8 mouse cellular contexts compared by ENCODE assay signal in the genomic region with DNA sequence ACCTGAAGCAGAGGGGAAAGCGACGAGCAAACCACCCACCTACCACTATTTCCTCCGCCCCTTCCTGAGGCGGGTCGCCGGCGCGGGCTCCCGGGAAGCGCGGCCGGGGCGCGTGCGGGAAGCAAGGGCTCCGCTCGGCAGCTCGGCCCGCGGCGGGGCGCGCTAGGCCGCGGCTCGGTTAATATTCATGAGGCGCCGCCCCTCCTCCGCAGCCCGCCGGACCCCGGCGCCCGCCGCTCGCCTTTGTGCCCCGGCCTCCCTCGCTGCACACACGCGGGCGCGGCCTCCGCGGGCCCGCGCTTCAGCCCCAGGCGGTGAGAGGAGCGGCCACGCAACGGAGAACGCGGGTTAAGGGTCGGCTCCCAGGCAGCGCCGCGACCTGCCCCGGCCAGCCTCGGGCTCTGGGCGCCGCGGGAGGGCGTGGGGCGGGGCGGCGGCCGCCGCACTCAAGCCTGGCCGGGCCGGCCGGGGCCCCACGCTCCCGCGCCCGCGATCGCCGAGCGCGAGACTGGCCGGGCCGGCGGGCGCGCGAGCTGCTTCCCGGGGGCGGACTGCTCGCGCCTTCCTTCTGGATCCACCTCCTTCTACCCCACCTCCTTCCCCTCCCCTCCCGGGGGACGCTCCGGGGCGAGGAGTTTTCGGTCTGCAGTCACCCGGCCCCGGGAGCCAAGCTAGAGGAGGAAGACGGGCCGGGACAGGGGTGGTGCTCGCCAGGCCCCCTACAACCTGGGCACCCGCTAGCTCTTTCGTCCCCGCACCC. TPM values are rescaled to one million over a fixed set of nuclear protein-coding genes. Genes with fewer than 3 reads are reported as not detected.
DNase-seq lines count a peak whose midpoint lies in the region; ATAC-seq and TF ChIP-seq lines count a peak whose summit lies in the region.

A gene (minus strand): TSS at position 441 of the 760 bp plus-strand sequence.

- under 1% methylated on average over 92 of the region's 102 CpGs for WGBS in heart, embryonic 10.5 days
- under 1% methylated on average over 65 of the region's 102 CpGs for WGBS in kidney, embryonic 14.5 days
- under 1% methylated on average over 30 of the region's 102 CpGs for WGBS in midbrain, postnatal 0 days

- no peaks in the 10 kb centered on the region for H3K36me3 ChIP-seq in heart, embryonic 10.5 days
- no peaks in the 10 kb centered on the region for H3K36me3 ChIP-seq in kidney, embryonic 14.5 days (ENCODE audit: control insufficient read depth, insufficient read depth, low read length)
- no peaks in the 10 kb centered on the region for H3K36me3 ChIP-seq in midbrain, postnatal 0 days (ENCODE audit: insufficient read depth, low read length)

- no peaks in the 10 kb centered on the region for H3K27me3 ChIP-seq in heart, embryonic 10.5 days (ENCODE audit: insufficient read depth, poor library complexity, severe bottlenecking)
- H3K27me3 ChIP-seq in kidney, embryonic 14.5 days (ENCODE audit: control insufficient read depth, insufficient read depth, low read length) = no peaks in the 10 kb centered on the region
- no peaks in the 10 kb centered on the region for H3K27me3 ChIP-seq in midbrain, postnatal 0 days (ENCODE audit: insufficient read depth, low read length)

- no peak for ATAC-seq in erythroblast, adult 5-6 weeks (replicated peaks; ENCODE audit: low FRiP score, poor library complexity, severe bottlenecking)
- peak; percentile 76 for ATAC-seq in kidney, embryonic 14.5 days (ENCODE audit: low FRiP score, low TSS enrichment)
- ATAC-seq in midbrain, postnatal 0 days (ENCODE audit: low FRiP score) = peak; percentile 67

- H3K4me1 ChIP-seq in heart, embryonic 10.5 days = peaks cover 27% of the 10 kb centered on the region
- H3K4me1 ChIP-seq in kidney, embryonic 14.5 days (ENCODE audit: control insufficient read depth, insufficient read depth, low read length) = peaks cover 16% of the 10 kb centered on the region
- peaks cover 6% of the 10 kb centered on the region for H3K4me1 ChIP-seq in midbrain, postnatal 0 days (ENCODE audit: insufficient read depth, low read length)

- TF ChIP-seq CTCF in midbrain, postnatal 0 days (IDR thresholded peaks at IDR 0.05) = no peak

- peak; percentile 76 for DNase-seq in A20 (ENCODE audit: low read depth, low spot score)
- peak; percentile 53 to 65 for DNase-seq in adrenal gland, postnatal 4 days (ENCODE audit: low spot score in 2 of 2)
- peak; percentile 81 for DNase-seq in heart, embryonic 10.5 days (ENCODE audit: low spot score)
- DNase-seq in liver = peak; percentile 70
- DNase-seq in midbrain, postnatal 0 days (ENCODE audit: low spot score) = peak; percentile 80
- peak; percentile 46 to 51 for DNase-seq in spleen, postnatal 36 days (ENCODE audit: low spot score in 2 of 2)

- peak within 1 kb of the TSS; percentile 96 for H3K9ac ChIP-seq in kidney, embryonic 14.5 days (ENCODE audit: low read depth, low read length)
- H3K9ac ChIP-seq in midbrain, postnatal 0 days (replicated peaks; ENCODE audit: low read length, poor library complexity, severe bottlenecking) = peak within 1 kb of the TSS; percentile 96

- peak within 1 kb of the TSS; percentile 91 for H3K4me3 ChIP-seq in heart, embryonic 10.5 days
- peak within 1 kb of the TSS; percentile 65 for H3K4me3 ChIP-seq in kidney, embryonic 14.5 days (ENCODE audit: low read length)
- peak within 1 kb of the TSS; percentile 93 for H3K4me3 ChIP-seq in midbrain, postnatal 0 days (ENCODE audit: low read depth, low read length)

- H3K27ac ChIP-seq in heart, embryonic 10.5 days = peak within 1 kb of the TSS; percentile 100
- H3K27ac ChIP-seq in kidney, embryonic 14.5 days (ENCODE audit: low read depth, low read length) = peak within 1 kb of the TSS; percentile 95
- H3K27ac ChIP-seq in midbrain, postnatal 0 days (ENCODE audit: low read depth, low read length) = peak within 1 kb of the TSS; percentile 100

- H3K9me3 ChIP-seq in heart, embryonic 10.5 days = no peaks in the 10 kb centered on the region
- no peaks in the 10 kb centered on the region for H3K9me3 ChIP-seq in kidney, embryonic 14.5 days (ENCODE audit: control insufficient read depth, low read length)
- no peaks in the 10 kb centered on the region for H3K9me3 ChIP-seq in midbrain, postnatal 0 days (ENCODE audit: low read length)

- H3K4me2 ChIP-seq in kidney, embryonic 14.5 days (replicated peaks; ENCODE audit: low read depth, low read length) = peak within 1 kb of the TSS; percentile 82
- H3K4me2 ChIP-seq in midbrain, postnatal 0 days (ENCODE audit: low read depth, low read length, poor library complexity, severe bottlenecking) = peak within 1 kb of the TSS; percentile 95

RNA-seq across cellular contexts. Expression of the gene that starts here (rescaled TPM):
- total RNA-seq in adrenal gland, postnatal 4 days (2021) = 100 to 1,000 TPM in 1 of 2 experiments, 10 to 100 TPM in 1; 86.5 to 106 TPM
- total RNA-seq in erythroblast, adult 5-6 weeks (2015; ENCODE audit: low replicate concordance) = 16.7 and 28.4 TPM in 2 replicates
- total RNA-seq in erythroblast, adult 5-6 weeks (2017; ENCODE audit: low replicate concordance) = 40.7 and 50.3 TPM in 2 replicates
- 15.2 and 18.7 TPM in 2 replicates for polyA plus RNA-seq in heart, embryonic 10.5 days (2016; fragmentation: Nextera tagmentation; extraction: Ambion mirVana)
- polyA plus RNA-seq in kidney, embryonic 14.5 days (2014; fragmentation: Nextera tagmentation; extraction: Ambion mirVana) = 14.4 and 15.9 TPM in 2 replicates
- total RNA-seq in midbrain, postnatal 0 days (2014; rRNA removed) = 81.8 and 108 TPM in 2 replicates
- 24.2 and 31.6 TPM in 2 replicates for polyA plus RNA-seq in midbrain, postnatal 0 days (2015; fragmentation: Nextera tagmentation; extraction: Ambion mirVana)
